Mouse (Mus musculus) urinary bladder, postnatal 10 days (tissue): ENCODE results near the gene Taok3.

Experiments
- DNase-seq: peaks from one replicate; pipeline ENCODE4 v3.0.0; 2022; ENCODE audit warnings: low spot score

Gene Taok3

GRCm38 (mm10) chr5:117182411-117182810, 62.5 kb downstream of the Taok3 start:
- DNase-seq: no peak

GRCm38 (mm10) chr5:117184832-117185231, 64.9 kb downstream of the Taok3 start:
- DNase-seq: no peak

GRCm38 (mm10) chr5:117185673-117186072, 65.7 kb downstream of the Taok3 start:
- DNase-seq: no peak

GRCm38 (mm10) chr5:117192061-117192460, 72.1 kb downstream of the Taok3 start:
- DNase-seq: no peak

GRCm38 (mm10) chr5:117193748-117194147, 73.8 kb downstream of the Taok3 start:
- no peak for DNase-seq

- no peak for DNase-seq
These were observed 74.7 kb downstream of the Taok3 start for GRCm38 (mm10) chr5:117194672-117195071.

GRCm38 (mm10) chr5:117196551-117196950, 76.6 kb downstream of the Taok3 start:
- no peak for DNase-seq

GRCm38 (mm10) chr5:117198390-117198789, 78.5 kb downstream of the Taok3 start:
- no peak for DNase-seq

GRCm38 (mm10) chr5:117207286-117207685, 87.4 kb downstream of the Taok3 start:
- no peak for DNase-seq

- no peak for DNase-seq
These were observed 94.1 kb downstream of the Taok3 start for GRCm38 (mm10) chr5:117214016-117214415.

GRCm38 (mm10) chr5:117231059-117231458, 111.1 kb downstream of the Taok3 start:
- no peak for DNase-seq

GRCm38 (mm10) chr5:117236540-117236939, 116.6 kb downstream of the Taok3 start:
- no peak for DNase-seq

- DNase-seq: no peak
These were observed 119.2 kb downstream of the Taok3 start for GRCm38 (mm10) chr5:117239106-117239505.

GRCm38 (mm10) chr5:117240321-117240731, 120.4 kb downstream of the Taok3 start:
- no peak for DNase-seq

- DNase-seq: no peak
These were observed 120.9 kb downstream of the Taok3 start for GRCm38 (mm10) chr5:117240761-117241322.

- no peak for DNase-seq
These were observed 122.1 kb downstream of the Taok3 start for GRCm38 (mm10) chr5:117241935-117242531.

GRCm38 (mm10) chr5:117242671-117243478, 122.9 kb downstream of the Taok3 start:
- no peak for DNase-seq

- DNase-seq: no peak
These were observed 125.2 kb downstream of the Taok3 start for GRCm38 (mm10) chr5:117245170-117245569.

GRCm38 (mm10) chr5:117248351-117248750, 128.4 kb downstream of the Taok3 start:
- DNase-seq: no peak

- no peak for DNase-seq
These were observed 130.9 kb downstream of the Taok3 start for GRCm38 (mm10) chr5:117250796-117251195.

GRCm38 (mm10) chr5:117251763-117252162, 131.8 kb downstream of the Taok3 start:
- DNase-seq: no peak

- no peak for DNase-seq
These were observed 138.3 kb downstream of the Taok3 start for GRCm38 (mm10) chr5:117258276-117258675.

- DNase-seq: no peak
These were observed 143.6 kb downstream of the Taok3 start for GRCm38 (mm10) chr5:117263566-117263965.
